Mouse (Mus musculus) liver, embryonic 13.5 days (tissue): Measurements from ENCODE around the gene Igfl3. TPM values are rescaled to one million over a fixed set of nuclear protein-coding genes. Genes with fewer than 3 reads are reported as not detected.

Experiments used
- ATAC-seq: fragments of 200-750 bp; cut with Nextera tagmentation; 2 replicates; pipeline ENCODE4 v1.8.0; 2017; ENCODE audit warnings: low read depth, mild to moderate bottlenecking, moderate number of reproducible peaks, moderate library complexity
- DNase-seq: peaks from one replicate; pipeline ENCODE4 v3.0.0; 2022
- H3K27ac ChIP-seq: fragments of 300-500 bp; sonication (generic); 2 replicates; pipeline ENCODE4 v1.5.1; 2015; ENCODE audit warnings: moderate library complexity, mild to moderate bottlenecking, inconsistent platforms
- H3K27me3 ChIP-seq: fragments of 300-500 bp; sonication (generic); 2 replicates; pipeline ENCODE4 v1.6.1; 2015; ENCODE audit warnings: mild to moderate bottlenecking, inconsistent platforms
- H3K36me3 ChIP-seq: fragments of 300-500 bp; sonication (generic); 2 replicates; pipeline ENCODE4 v1.6.1; 2015; ENCODE audit warnings: mild to moderate bottlenecking, inconsistent platforms
- H3K4me1 ChIP-seq: fragments of 300-500 bp; sonication (generic); replicated peaks from 2 replicates; pipeline ENCODE4 v1.6.1; 2015; ENCODE audit warnings: inconsistent platforms
- H3K4me2 ChIP-seq: fragments of 300-500 bp; sonication (generic); 2 replicates; pipeline ENCODE4 v1.6.1; 2015; ENCODE audit warnings: inconsistent platforms, mild to moderate bottlenecking, moderate library complexity
- H3K4me3 ChIP-seq: fragments of 300-500 bp; sonication (generic); replicated peaks from 2 replicates; pipeline ENCODE4 v1.5.1; 2015; ENCODE audit warnings: mild to moderate bottlenecking, inconsistent platforms
- H3K9ac ChIP-seq: fragments of 300-500 bp; sonication (generic); 2 replicates; pipeline ENCODE4 v1.6.1; 2015; ENCODE audit warnings: mild to moderate bottlenecking, inconsistent platforms
- H3K9me3 ChIP-seq: fragments of 300-500 bp; sonication (generic); replicated peaks from 2 replicates; pipeline ENCODE4 v1.6.1; 2016; ENCODE audit warnings: inconsistent platforms
- WGBS: fragments of 180-500 bp; shearing (Covaris S2); methylation state at CpG from one replicate; pipeline ENCODE4 v1.1.7; 2015; ENCODE audit not compliant: insufficient replicate concordance; 5-methylcytosine and 5-hydroxymethylcytosine counted together
- polyA plus RNA-seq: library from polyadenylated mRNA; unstranded; fragments of >200 nt; fragmentation: Nextera tagmentation; extraction: Ambion mirVana; gene quantifications from 2 replicates; pipeline ENCODE4 v1.2.1, GENCODE M21; 2015

Igfl3 gene
- polyA plus RNA-seq: not detected in 2 replicates

DNA sequence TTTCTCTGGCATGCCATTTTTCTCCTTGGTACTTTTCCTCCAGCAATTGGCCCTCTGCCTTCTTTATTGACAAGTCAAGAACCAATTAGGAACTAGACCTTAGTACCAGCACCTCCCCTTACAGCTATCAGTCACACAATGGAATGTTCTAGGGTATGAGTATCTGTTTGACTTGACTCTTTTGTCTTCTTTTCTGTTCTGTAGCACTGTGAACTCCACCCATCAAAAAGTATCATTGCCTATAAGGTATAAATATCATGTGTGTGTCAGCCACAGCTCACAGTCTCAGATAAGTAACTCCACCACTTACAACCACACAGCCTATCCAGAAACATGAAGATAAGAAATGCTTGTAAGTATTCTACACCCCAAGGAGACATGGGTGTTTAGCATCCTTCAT is at the start of gene Igfl3:
Igfl3 (plus strand) TSS at position 301 of the 400 bp plus-strand sequence.
- ATAC-seq (no peak), DNase-seq (no peak)
- Histone ChIP-seq H3K27ac (no peak within 1 kb of the TSS), H3K4me1 (no peaks in the 10 kb centered on the region), H3K4me3 (no peak within 1 kb of the TSS), H3K36me3 (no peaks in the 10 kb centered on the region), H3K9me3 (peaks cover 10% of the 10 kb centered on the region; the same call in 1 of the 2 replicates), H3K4me2 (no peak within 1 kb of the TSS), H3K27me3 (no peaks in the 10 kb centered on the region), H3K9ac (no peak within 1 kb of the TSS)

DNA sequence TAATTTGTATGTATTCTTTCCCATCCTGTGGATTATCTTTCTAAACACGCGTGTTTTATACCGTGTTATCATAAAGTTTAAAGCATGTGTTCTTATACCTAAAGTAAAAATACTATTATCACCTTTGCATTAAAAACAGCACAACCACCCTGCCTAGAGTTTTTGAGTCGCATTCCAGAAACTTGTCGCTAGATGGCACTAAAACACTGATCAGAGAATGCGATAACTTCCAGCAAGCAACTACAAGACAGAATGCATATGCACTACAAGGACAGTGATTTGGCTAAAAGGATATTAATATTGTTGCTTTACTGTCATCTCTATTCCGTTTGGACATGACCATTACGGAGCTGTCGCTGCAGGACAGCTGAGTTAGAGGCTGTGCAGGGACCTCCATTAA is 34.6 kb downstream of the Igfl3 start:
- Histone ChIP-seq H3K9ac (no peak overlapping the region), H3K4me2 (no peak overlapping the region), H3K9me3 (no peaks in the 10 kb centered on the region), H3K4me1 (no peaks in the 10 kb centered on the region), H3K36me3 (no peaks in the 10 kb centered on the region), H3K4me3 (no peak overlapping the region), H3K27ac (no peak overlapping the region), H3K27me3 (no peaks in the 10 kb centered on the region)
- 6% methylated on average over 9 of the region's 9 CpGs for WGBS
- DNase-seq (no peak), ATAC-seq (no peak)

DNA sequence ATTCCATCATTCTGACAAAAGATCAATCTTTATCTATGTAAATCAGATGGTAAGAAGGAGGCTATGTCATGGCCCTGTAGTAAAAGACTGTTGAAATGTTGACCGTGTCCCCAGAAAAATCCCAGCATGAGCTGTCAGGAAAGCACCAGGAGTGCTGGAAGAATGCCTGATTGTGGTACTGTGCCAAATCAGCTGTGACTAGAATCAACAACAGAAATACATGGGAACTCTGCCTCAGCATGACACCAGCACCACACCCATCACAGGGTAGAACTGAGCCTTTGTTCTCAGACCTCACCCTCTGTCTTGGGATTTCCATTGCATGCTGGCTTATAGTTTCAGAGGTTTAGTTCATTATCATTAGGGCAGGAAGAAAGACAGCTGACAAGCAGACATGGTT is 38.4 kb downstream of the Igfl3 start:
- whole genome bisulfite sequencing: 52% methylated on average over 1 of the region's 1 CpGs
- DNase-seq (no peak), ATAC-seq (no peak)
- no peaks in the 10 kb centered on the region for H3K27me3 ChIP-seq
- H3K27ac ChIP-seq: no peak overlapping the region
- H3K4me3 ChIP-seq: no peak overlapping the region
- no peak overlapping the region for H3K4me2 ChIP-seq
- H3K9ac ChIP-seq: no peak overlapping the region
- H3K36me3 ChIP-seq: no peaks in the 10 kb centered on the region
- no peaks in the 10 kb centered on the region for H3K9me3 ChIP-seq
- H3K4me1 ChIP-seq: no peaks in the 10 kb centered on the region

Other genes with a start within 250 kb of the Igfl3 start
- gene Ceacam11, start 204.4 kb upstream of the Igfl3 start, polyA plus RNA-seq: not detected in 2 replicates
- not detected in 2 replicates for gene Ceacam13, start 166.6 kb upstream of the Igfl3 start, polyA plus RNA-seq
- not detected in 2 replicates for gene Ceacam12, start 110.6 kb upstream of the Igfl3 start, polyA plus RNA-seq
- not detected in 2 replicates for gene Mill1, start 68.9 kb downstream of the Igfl3 start, polyA plus RNA-seq
- not detected in 2 replicates for gene Psg18, start 178.5 kb downstream of the Igfl3 start, polyA plus RNA-seq